8 mouse cellular contexts compared by ENCODE assay signal in the genomic region with DNA sequence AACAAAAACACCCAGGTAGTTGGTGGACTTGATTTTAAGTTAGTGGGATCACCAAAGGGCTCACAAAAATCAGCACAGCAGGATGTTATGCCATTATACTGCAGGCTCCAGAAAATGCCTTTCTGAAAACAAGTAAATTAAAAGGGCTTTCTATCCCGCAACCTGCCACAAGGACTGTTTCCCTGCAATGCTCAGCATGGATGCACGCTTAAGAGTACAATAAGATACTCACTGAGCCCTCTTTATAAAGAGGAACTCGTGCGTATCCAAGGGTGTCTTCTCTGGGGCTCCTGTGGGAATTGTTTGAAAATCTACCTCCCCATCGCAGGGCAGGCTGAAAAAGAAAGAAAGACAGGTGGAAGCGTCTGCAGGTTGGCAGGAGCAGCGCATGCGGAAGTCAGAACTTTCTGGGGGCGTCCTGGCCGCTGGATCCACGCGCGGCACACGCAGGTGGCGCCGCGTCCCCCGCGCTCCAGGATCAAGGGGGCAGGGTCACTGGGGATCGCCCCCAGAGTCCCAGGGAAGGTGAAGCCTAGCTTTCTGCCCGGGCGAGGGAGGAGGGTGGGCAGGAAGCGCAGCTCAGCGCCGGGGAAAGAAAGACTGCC. TPM values are rescaled to one million over a fixed set of nuclear protein-coding genes. Genes with fewer than 3 reads are reported as not detected.
DNase-seq lines count a peak whose midpoint lies in the region; ATAC-seq lines count a peak whose summit lies in the region.

No protein-coding gene starts in this region.

- no peak for DNase-seq in heart, adult 11 months
- peak; percentile 75 for DNase-seq in embryo, embryonic 10.5 days (ENCODE audit: low spot score)
- DNase-seq in gastrocnemius, adult 8-10 months (ENCODE audit: low spot score in 2 of 2) = no peak
- no peak for DNase-seq in adrenal gland, postnatal 10 days

- peak overlapping the region; percentile 97 for H3K9ac ChIP-seq in heart, embryonic 16.5 days (ENCODE audit: low read length)
- peak overlapping the region; percentile 65 for H3K9ac ChIP-seq in hindbrain, embryonic 15.5 days

- no peaks in the 10 kb centered on the region for H3K9me3 ChIP-seq in heart, embryonic 16.5 days (replicated peaks; ENCODE audit: control insufficient read depth, low read length)
- H3K9me3 ChIP-seq in hindbrain, embryonic 15.5 days = no peaks in the 10 kb centered on the region
- no peaks in the 10 kb centered on the region for H3K9me3 ChIP-seq in megakaryocyte, embryonic 14.5 days

- WGBS in heart, embryonic 16.5 days = under 1% methylated on average over 25 of the region's 25 CpGs
- under 1% methylated on average over 23 of the region's 25 CpGs for WGBS in hindbrain, embryonic 15.5 days

- peak overlapping the region; percentile 65 for H3K4me2 ChIP-seq in heart, embryonic 16.5 days (ENCODE audit: low read depth, low read length)
- H3K4me2 ChIP-seq in hindbrain, embryonic 15.5 days = peak overlapping the region; percentile 89

- H3K4me3 ChIP-seq in heart, embryonic 16.5 days (ENCODE audit: low read length) = peak overlapping the region; percentile 79
- H3K4me3 ChIP-seq in hindbrain, embryonic 15.5 days = peak overlapping the region; percentile 76
- peak overlapping the region; percentile 95 for H3K4me3 ChIP-seq in megakaryocyte, embryonic 14.5 days (replicated peaks)

- no peak for ATAC-seq in heart, embryonic 16.5 days (replicated peaks; ENCODE audit: extremely low read depth, insufficient read depth, low FRiP score)
- ATAC-seq in CD4-positive, CD25-positive, alpha-beta regulatory T cell, adult 4 months = peak; percentile 53
- peak; percentile 10 for ATAC-seq in hindbrain, embryonic 15.5 days (ENCODE audit: low FRiP score, low read depth)

- H3K36me3 ChIP-seq in heart, embryonic 16.5 days (ENCODE audit: control insufficient read depth, insufficient read depth) = peaks cover 5% of the 10 kb centered on the region; the same call in 1 of the 2 replicates
- H3K36me3 ChIP-seq in hindbrain, embryonic 15.5 days = no peaks in the 10 kb centered on the region
- peaks cover 30% of the 10 kb centered on the region for H3K36me3 ChIP-seq in megakaryocyte, embryonic 14.5 days (replicated peaks; ENCODE audit: low read length)

- H3K27me3 ChIP-seq in heart, embryonic 16.5 days (ENCODE audit: control insufficient read depth, insufficient read depth, low read length) = no peaks in the 10 kb centered on the region
- H3K27me3 ChIP-seq in hindbrain, embryonic 15.5 days = no peaks in the 10 kb centered on the region
- H3K27me3 ChIP-seq in megakaryocyte, embryonic 14.5 days (replicated peaks) = no peaks in the 10 kb centered on the region

- peak overlapping the region; percentile 92 for H3K27ac ChIP-seq in heart, embryonic 16.5 days (ENCODE audit: low read length)
- H3K27ac ChIP-seq in hindbrain, embryonic 15.5 days (replicated peaks) = peak overlapping the region; percentile 80

- H3K4me1 ChIP-seq in heart, embryonic 16.5 days (ENCODE audit: control insufficient read depth, insufficient read depth, low read length) = peaks cover 26% of the 10 kb centered on the region
- peaks cover 31% of the 10 kb centered on the region for H3K4me1 ChIP-seq in hindbrain, embryonic 15.5 days (replicated peaks)
- peaks cover 66% of the 10 kb centered on the region for H3K4me1 ChIP-seq in megakaryocyte, embryonic 14.5 days

RNA-seq across cellular contexts. Expression of a gene that starts 0.4 kb away (rescaled TPM):
- polyA plus RNA-seq in heart, embryonic 16.5 days (2015; fragmentation: Nextera tagmentation; extraction: Ambion mirVana) = 19.5 and 20.4 TPM in 2 replicates
- under 1 TPM in 1 of 2 experiments, not detected in 1; 0.24 TPM for polyA plus RNA-seq in CD4-positive, CD25-positive, alpha-beta regulatory T cell, adult 4 months (2017; shearing (Covaris generic))
- polyA plus RNA-seq in hindbrain, embryonic 15.5 days (2015; fragmentation: Nextera tagmentation; extraction: Ambion mirVana) = 12.3 and 13.2 TPM in 2 replicates
- 13.9 and 46.5 TPM in 2 replicates for polyA plus RNA-seq in megakaryocyte, embryonic 14.5 days (2012; ENCODE audit: insufficient read depth, low replicate concordance)
- under 1 TPM in 1 of 4 experiments, not detected in 3; 0.12 TPM for total RNA-seq in gastrocnemius, adult 8-10 months (2022)
- total RNA-seq in adrenal gland, postnatal 10 days (2021) = 1 to 10 TPM; 8.4 to 9.9 TPM

RNA-seq across cellular contexts. Expression of a gene that starts 54.1 kb away (rescaled TPM):
- 6.2 and 6.3 TPM in 2 replicates for polyA plus RNA-seq in heart, embryonic 16.5 days (2015; fragmentation: Nextera tagmentation; extraction: Ambion mirVana)
- polyA plus RNA-seq in CD4-positive, CD25-positive, alpha-beta regulatory T cell, adult 4 months (2017; shearing (Covaris generic)) = not detected
- 13.6 and 15.6 TPM in 2 replicates for polyA plus RNA-seq in hindbrain, embryonic 15.5 days (2015; fragmentation: Nextera tagmentation; extraction: Ambion mirVana)
- not detected in 2 replicates for polyA plus RNA-seq in megakaryocyte, embryonic 14.5 days (2012; ENCODE audit: insufficient read depth, low replicate concordance)
- total RNA-seq in gastrocnemius, adult 8-10 months (2022) = 1 to 10 TPM; 1.2 to 2.1 (median 1.8) TPM
- total RNA-seq in adrenal gland, postnatal 10 days (2021) = 10 to 100 TPM; 11.7 to 12.1 TPM

RNA-seq across cellular contexts. Expression of a gene that starts 58.7 kb away (rescaled TPM):
- 4.5 and 5.5 TPM in 2 replicates for polyA plus RNA-seq in heart, embryonic 16.5 days (2015; fragmentation: Nextera tagmentation; extraction: Ambion mirVana)
- not detected for polyA plus RNA-seq in CD4-positive, CD25-positive, alpha-beta regulatory T cell, adult 4 months (2017; shearing (Covaris generic))
- 3.4 and 3.8 TPM in 2 replicates for polyA plus RNA-seq in hindbrain, embryonic 15.5 days (2015; fragmentation: Nextera tagmentation; extraction: Ambion mirVana)
- 0.65 TPM in 1 of 2 replicates, not detected in the other for polyA plus RNA-seq in megakaryocyte, embryonic 14.5 days (2012; ENCODE audit: insufficient read depth, low replicate concordance)
- under 1 TPM in 1 of 4 experiments, not detected in 3; 0.15 TPM for total RNA-seq in gastrocnemius, adult 8-10 months (2022)
- 1 to 10 TPM; 1.8 TPM for total RNA-seq in adrenal gland, postnatal 10 days (2021)

Comparison
In these comparisons a context has a peak if more than half of its experiments do, and no peak if none do; other contexts are left out.
1. RNA of a gene that starts 0.4 kb away (polyA plus RNA-seq): 13.9 to 46.5 TPM in megakaryocyte, embryonic 14.5 days, 19.5 to 20.4 TPM in heart, embryonic 16.5 days and 12.3 to 13.2 TPM in hindbrain, embryonic 15.5 days; 0.24 TPM in CD4-positive, CD25-positive, alpha-beta regulatory T cell, adult 4 months; every median in the first group is over 10 times any median in the second.
2. Peak in every context shown above with its lines, with median percentiles within 50 percentile points of each other: H3K4me3 ChIP-seq.